Mouse (Mus musculus) gonadal fat pad, adult 2 months (tissue): Measurements from ENCODE around the gene Sugct. TPM values are rescaled to one million over a fixed set of nuclear protein-coding genes. Genes with fewer than 3 reads are reported as not detected.
"Not testable (repeated sequence)": the region's sequence is repeated elsewhere in the genome, so short reads cannot be mapped to it uniquely, and the experiment has no call there.

Experiments
- DNase-seq: peaks from one replicate; pipeline ENCODE4 v3.0.0-alpha.2; 2012; ENCODE audit warnings: low read depth
- polyA plus RNA-seq: library from polyadenylated mRNA; depleted of rRNA; stranded (reverse); fragments of >200 nt; gene quantifications from 2 replicates; pipeline ENCODE4 v1.2.3, GENCODE M21; 2012

The Sugct gene
- polyA plus RNA-seq, 1 experiment: 2.0 TPM

DNA sequence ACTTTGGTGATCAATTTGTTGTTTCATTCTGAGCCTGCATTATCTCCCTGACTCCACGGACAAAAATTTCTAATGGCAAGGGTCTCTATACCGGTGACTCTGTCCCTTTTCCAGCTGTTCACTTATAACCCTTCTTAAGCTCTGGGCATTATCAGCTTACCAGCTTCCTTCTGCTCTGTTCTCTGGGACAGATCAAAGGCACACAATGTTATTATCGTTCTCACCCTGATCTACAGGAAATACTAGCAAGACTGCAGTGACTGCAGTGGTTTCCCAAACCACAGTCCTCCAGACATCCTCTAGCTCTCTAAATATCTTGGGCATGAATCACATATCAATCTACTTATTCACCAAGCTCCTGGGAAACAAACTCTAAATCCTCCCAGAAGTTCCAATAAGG, 90.7 kb downstream of the Sugct start:
- DNase-seq: no peak

DNA sequence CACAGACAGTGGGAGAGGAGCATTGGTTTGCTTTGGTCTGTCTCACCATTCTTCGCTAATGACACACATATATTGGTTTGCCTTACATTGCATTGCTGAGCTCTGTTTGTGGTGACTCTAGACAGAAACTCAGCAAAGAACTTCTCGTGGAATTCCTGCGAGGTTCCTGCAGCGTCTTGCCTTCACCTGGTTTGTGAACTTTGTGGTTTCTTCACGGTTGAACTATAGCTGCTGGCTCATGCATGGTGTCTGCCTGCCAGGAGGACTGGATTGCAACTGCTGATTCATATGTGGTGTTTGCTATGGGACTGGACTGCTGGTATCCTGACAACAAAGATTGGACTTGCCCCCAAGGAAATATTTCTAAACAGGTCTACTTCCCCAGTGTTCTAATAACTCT, 91.6 kb downstream of the Sugct start:
- no peak for DNase-seq

DNA sequence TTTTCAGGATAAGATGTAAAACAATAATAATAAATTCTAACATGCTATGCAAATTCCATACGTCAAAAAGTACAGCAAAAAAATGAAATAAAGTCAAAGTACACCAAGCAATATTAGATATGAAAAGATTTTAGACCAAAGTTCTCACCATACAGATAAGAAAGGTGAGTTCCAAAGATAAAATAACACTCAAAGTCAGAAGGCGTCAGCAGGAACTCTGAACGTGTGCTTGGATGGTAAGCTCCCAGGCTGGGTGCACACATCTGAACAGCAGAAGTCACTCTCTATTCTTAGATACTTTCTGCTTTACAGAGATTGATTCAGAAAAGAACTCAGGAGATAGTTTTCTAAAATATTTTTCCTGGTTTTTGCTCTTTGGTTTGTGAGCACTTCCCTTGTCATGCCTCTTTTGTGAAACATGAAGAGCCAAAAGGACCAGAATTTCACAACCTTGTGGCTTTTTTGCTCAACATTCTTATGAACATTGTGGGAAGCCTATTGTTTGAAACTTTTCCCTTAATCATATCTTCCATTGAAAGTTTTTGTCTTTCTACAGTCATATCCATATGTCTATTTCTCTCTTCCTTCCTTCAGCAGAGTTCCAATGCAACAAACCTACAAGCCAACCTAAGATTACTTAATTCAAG, 110.0 kb downstream of the Sugct start:
- DNase-seq: no peak

- no peak for DNase-seq
These were observed 110.5 kb downstream of the Sugct start for GRCm38 (mm10) chr13:17584804-17585203.

DNA sequence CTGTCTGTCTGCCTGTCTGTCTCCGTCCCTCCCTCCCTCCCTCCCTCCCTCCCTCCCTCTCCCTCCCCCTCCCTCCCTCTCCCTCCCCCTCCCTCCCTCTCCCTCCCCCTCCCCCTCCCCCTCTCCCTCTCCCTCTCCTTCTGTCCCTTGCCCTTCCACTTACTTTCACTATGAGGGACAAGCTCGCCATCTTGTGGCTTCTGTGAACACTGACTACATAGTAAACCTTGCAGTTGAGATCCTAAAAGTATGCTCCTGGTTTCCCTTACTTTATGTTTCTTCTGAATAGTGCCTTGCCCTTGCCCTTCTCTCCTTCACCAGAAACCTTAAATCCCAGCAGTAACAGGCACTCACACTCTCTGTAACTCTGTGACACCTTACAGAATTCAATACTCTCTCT, 113.7 kb downstream of the Sugct start:
- no peak for DNase-seq

- DNase-seq: no peak
These were observed 136.0 kb downstream of the Sugct start for GRCm38 (mm10) chr13:17559357-17559756.

DNA sequence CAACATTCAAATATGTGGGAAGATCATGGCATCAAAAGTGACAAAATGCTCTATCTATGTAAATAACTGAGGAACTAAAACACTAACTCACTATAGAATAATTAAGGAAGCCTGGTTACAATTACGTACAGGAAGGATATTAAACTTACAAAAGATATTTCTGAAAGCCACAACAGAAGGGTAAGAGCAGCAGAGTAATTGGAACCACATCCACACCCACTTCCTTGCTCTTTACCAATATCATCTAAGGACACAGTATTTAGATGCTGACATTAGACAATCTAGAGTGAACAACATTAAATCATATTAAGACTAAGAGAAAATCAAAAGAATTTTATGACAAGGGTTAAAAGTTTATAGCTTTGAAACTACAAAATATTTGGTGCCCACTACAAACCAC, 159.0 kb downstream of the Sugct start:
- DNase-seq: no peak

GRCm38 (mm10) chr13:17534871-17535270, 160.5 kb downstream of the Sugct start:
- no peak for DNase-seq

DNA sequence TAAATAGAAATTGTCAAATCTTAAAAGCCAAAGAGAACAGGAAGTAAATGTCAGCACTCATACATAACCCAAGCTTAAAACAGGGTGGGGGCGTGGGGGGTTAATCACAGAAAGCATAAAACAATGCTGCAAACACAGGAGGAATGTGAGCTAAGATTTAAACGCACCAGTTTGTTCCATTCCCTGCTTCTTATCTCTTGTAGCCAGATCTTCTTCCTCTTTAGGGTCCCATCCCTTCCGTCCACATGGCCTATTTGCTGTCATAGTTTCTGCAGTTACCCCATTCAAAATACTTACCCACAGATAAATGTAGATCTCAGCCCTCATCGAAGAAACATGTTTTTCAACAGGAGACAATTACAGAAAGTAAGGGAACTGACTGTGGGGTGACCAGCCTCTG, 160.9 kb downstream of the Sugct start:
- no peak for DNase-seq

DNA sequence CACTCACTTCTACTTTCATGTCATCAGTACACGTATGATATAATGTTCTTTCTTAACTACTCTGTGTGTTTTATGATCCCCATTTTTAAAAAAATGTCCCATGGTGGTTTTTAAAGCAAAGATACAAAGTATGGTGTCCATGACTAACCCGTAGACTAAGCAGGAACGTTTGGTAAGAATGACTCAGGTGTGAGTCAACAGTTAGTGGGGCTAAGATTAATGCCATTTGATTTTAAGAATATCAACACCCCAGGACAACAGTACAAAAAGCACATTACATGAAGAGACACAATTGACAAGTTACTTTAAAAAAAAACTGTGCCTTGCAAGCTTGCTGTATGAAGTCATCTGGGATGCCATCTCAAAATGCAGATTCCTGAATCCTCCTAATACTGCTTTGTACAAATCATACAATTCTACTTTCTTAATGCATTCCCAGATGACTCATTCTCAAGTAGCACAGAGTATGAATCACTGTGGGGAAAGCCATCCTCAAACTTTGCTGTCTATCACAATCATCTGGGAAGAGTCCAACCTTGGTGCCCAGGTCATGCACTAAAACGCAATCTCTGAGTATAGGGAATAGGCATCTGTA, 184.1 kb downstream of the Sugct start:
- no peak for DNase-seq

DNA sequence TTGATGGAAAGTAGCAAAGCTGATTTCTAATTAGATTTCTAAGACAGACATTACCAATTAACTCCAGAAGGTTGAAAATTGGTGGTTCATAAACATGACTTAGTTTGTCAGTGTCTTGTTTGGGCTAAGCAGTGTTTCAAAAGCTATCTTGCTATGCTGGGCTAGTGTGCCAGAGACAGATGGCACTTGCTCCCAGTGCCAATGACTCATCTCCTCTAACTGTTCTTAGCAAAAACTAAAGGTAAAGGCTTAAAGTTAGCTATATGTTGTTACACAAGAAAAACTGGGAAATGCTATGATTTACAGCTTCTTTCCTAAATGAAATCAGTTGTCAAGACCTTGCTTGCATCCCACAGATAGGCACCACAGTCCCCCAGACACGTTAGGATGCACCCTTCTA, 200.4 kb downstream of the Sugct start:
- DNase-seq: no peak

DNA sequence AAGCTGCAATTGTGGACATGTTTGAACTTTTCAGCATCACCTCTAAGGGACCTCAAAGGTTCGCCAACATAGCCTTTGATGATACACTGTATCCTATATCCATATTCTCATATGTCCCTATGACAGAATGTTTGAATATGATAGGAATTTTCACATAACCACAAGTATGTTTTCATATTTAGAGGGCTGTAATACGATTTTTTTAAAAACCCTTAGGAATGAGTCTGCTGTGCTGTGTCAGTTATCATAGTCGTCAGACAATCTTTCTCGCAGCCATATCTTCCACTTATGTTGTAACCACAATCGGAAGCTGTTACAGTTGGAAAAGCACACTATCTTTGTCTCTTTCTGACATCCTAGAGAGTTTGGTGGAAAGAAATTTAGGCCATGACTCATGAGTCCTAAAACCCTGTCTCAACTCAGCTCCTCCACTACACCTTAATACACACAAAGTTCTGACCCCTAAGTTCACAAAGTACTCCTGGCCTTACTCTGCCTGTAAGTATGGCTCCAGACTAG, 201.2 kb downstream of the Sugct start:
- no peak for DNase-seq

DNA sequence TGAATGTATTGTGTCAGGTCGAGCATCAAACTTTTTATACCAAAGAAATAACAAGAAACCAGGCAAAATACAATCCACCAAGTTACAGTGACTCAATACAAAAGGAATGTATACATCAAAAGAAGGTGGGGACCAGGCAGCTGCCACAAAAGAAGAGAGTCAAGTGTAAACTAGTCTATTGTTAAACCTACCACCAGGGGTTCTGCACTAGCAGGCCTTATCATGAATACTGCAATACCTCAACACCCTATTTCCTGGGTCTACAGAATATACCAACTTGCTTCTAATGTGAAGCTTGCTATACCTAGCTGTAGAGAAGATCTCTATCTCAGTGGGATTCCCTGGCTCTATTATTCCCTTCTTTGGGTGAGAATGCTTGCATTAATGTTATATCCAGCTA, 237.4 kb downstream of the Sugct start:
- not testable (repeated sequence) for DNase-seq

DNA sequence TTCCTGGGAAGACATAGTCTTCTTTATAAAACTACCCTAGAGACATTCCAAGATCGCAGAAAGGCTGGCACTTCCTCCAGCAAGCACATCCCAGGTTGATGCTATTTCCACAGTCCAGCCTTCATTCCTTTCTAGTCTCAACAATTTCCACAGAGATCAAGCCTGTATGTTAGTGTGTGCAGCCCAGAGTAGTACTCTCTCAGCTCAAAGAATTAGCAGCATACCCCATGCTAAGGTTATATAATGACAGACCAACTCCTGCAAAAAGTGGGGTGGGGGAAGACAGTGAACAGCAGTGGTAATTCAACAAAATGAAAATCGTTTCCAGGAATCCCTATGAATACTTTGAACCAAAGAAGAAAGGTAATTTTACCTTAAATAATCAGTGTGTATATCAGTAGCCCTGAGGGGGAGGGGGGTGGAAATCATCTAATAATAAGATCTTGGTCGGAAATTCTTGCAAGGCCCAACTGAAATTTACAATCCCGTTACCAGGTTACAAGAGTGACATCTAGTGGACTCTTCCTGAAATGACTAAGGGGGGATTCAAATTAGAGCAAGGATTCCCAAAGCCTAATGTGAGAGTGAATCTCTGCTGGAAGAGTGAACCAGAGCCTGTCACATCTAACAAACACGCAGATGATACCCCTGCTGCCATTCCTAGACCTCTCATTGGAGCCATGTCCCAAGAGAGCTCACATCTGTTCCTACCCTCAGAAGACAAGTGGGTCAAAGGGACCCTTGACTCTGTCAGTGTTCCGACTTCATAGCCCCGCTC, 263.0 kb downstream of the Sugct start:
- DNase-seq: no peak

DNA sequence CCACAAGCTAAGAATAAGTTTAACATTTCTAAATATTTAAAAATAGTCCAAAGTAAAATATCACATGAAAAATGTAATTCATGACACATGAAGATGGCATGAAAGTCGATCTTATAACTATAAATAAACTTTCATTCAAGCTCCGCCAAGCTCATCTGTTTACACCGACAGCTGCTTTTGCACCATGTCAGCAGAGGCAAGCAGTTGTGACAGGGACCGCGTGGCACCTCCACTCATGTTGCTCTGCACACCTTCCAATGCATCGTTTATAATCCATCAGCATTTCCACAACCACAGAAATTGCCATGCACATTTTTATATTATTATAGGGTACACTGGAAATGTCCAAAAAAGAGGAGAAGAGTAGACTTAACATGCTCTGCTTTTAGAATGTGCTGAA, 273.5 kb downstream of the Sugct start:
- DNase-seq: no peak

GRCm38 (mm10) chr13:17420557-17420956, 274.8 kb downstream of the Sugct start:
- no peak for DNase-seq

DNA sequence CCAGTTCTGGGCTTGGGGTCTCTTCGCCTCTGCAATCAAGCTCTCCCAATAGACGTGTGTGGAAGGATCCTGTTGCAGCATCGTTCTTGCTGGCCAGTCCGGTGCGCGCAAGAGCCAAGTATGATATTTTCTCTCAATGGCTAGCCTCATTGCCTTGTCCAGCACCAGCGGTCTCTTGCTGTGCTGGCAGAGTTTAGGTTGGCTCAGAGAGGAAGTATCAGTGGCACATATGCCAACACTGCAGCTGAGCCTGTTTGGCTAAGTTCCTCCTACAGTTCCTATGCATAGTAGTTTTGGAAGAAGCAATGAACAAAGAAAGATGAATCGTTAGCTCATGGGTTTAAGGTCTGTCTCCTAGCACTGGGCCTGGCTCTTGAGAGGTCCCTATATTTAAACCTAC, 352.5 kb downstream of the Sugct start:
- DNase-seq: no peak

DNA sequence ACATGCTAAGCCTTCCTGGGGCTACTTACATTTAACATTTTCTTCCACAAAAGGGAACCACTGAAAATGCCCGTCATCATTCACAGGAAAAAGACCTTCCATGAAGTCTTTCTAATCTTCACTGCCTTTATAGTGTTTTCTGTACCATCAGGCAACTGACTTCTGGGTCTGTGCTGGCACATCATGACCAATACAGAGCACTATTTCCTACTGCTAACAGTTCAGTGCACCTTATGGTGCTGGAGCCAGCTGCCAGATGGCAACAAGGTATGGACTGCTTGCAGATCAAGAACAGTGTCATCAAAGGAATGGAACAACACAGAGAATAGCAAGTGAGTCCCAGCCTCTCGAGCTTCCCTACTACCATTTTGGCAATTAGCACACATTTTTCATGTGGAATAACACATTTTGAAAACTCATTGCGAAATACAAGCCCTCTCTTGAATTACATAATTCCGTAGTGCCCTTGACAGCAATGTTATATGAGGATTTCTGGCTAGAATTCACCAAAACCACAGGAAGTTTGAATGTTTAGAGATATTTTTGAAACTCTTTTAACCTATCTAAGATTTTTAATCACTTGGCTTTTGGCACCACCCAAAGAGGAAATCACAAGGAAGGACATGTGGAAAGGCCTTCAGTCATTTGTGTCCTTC, 359.3 kb downstream of the Sugct start:
- no peak for DNase-seq

GRCm38 (mm10) chr13:17326863-17327262, 368.5 kb downstream of the Sugct start:
- no peak for DNase-seq

DNA sequence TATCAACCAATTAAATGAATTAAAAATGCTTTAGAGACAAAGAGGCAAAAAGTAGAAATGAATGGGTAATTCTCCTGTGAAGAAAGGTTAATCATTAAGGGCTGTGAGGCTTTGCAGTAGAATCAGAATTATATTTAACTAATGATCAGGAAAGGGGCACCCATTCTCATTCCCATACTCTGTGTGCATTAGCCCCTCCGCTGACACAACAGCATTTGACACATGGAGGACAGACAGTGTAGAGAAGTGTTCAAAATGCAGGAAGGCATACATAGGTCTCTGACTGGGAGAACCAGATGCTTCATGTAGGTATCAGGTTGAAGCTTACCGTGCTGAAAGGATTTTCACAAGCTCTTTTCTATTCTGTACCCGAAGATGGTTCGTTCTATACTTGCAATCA, 393.8 kb downstream of the Sugct start:
- no peak for DNase-seq

DNA sequence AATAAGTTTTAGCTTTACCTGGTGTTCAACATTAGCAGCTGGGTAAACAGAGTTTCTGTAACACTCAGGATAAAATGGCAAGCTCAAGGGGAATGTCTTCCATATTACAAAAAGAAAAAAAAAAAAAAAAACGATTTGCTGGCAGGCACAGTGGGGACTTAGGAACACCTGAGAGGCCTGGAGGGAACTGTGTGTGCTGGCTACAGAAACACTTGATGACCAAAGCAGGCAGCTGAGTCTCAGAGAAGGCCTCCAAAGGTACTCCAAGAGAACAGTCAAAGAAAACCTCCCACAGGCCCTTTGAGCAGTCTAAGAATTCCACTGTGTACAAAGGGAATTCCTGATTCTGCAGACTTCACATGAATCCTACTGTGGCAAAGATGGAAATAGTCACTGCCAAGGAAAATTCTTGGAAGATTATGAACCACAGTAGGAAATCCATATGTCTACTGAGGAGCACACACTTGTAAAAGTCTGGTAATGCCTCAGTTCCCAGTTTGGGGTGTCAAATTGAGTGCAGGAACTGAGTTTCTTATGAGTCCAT, 397.8 kb downstream of the Sugct start:
- no peak for DNase-seq

GRCm38 (mm10) chr13:17296912-17297311, 398.4 kb downstream of the Sugct start:
- DNase-seq: no peak
